Mouse (Mus musculus) erythroid progenitor cell, adult 5-6 weeks (primary cell): ENCODE measurements around the gene 3110021N24Rik. TPM values are rescaled to one million over a fixed set of nuclear protein-coding genes. Genes with fewer than 3 reads are reported as not detected.
"Not testable (repeated sequence)": the region's sequence is repeated elsewhere in the genome, so short reads cannot be mapped to it uniquely, and the experiment has no call there.

Experiments used
- ATAC-seq: replicated peaks from 2 replicates; pipeline ENCODE4 v1.8.0; 2016; ENCODE audit warnings: moderate number of reproducible peaks, mild to moderate bottlenecking, moderate TSS enrichment, inconsistent platforms; ENCODE audit not compliant: poor library complexity, low FRiP score, severe bottlenecking
- total RNA-seq, 2 experiments: library from RNA; stranded (forward) in 1 of 2; stranded (reverse) in 1 of 2; fragments of 150-400 nt in 1 of 2; fragments of 186-747, 209-891 nt in 1 of 2; gene quantifications; 2 replicates each; pipeline versions ENCODE4 v1.2.3 to v1.2.4; 2015 to 2017; ENCODE audit warnings: low replicate concordance in 2 of 2

Gene 3110021N24Rik
- total RNA-seq (2015; ENCODE audit: low replicate concordance) (not detected in 2 replicates), total RNA-seq (2017; ENCODE audit: low replicate concordance) (not detected in 2 replicates)

DNA sequence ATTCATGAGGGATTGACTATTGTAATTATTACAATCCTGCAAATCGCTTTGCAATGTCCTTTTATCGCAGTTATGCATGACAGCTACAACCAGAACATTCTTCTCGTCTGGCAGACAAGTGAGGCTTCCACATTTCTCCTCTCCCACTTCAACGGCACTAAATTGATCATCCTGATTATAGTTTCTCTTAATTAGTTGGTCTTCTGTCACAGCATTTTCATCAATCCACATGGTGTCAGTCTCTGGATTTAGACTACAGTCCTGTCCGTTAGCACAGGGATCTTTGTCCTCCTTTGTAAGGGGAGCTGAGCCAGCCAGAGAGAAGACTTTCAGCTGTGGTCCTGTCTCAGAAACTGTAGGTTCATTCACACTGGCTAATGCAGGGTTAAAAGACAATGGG lies at the start of gene 3110021N24Rik:
Gene 3110021N24Rik (plus strand): TSS at position 301 of the 400 bp plus-strand sequence.
- ATAC-seq = no peak

DNA sequence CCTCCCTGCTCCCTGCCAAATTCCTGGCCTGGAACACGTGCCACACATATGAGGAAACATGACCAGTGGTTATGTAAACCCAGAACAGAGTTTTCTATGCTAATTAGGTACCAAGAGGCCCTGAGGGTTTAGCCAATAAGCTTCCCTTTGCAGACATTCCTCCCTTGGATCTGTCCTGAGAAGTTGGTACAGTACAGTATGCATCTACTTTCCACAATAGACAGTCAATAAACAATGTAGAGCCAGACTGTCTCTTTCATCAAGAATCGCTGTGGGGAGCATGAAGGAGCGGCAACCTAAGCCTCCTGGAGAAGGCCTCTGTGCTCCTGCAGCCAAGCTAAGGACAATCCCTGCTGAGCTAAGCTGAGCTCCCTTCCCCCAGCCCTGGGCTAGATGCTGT lies 33.3 kb upstream of the 3110021N24Rik start:
- no peak for ATAC-seq

DNA sequence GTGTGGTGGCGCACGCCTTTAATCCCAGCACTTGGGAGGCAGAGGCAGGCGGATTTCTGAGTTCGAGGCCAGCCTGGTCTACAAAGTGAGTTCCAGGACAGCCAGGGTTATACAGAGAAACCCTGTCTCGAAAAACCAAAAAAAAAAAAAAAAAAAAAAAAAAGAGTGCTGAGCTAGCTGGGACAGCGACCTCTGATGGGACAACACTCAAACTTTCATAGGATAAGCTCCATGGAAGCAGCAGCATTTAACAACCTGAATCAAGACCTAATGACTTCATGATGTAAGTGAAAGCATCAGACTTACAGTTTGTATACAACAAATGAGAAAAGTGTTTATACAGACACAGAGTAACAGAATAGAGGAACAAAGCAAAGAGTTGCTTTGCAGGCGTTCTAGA lies 32.4 kb upstream of the 3110021N24Rik start:
- not testable (repeated sequence) for ATAC-seq

DNA sequence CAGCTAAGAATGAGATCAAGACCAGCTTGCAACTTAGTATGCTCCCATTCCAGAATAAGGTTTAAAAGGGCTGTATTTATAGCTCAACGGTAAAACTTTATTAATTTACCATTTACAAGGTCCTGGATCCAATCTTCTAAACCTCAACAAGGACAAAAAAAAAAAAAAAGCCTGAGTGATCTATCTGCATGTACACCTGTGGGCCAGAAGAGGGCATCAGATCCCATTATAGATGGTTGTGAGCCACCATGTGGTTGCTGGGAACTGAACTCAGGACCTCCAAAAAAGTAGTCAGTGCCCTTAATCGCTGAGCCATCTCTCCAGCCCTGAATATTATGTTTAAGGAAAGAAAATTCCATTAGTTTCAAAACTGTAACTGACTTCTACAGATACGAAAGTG lies 29.0 kb upstream of the 3110021N24Rik start:
- no peak for ATAC-seq

DNA sequence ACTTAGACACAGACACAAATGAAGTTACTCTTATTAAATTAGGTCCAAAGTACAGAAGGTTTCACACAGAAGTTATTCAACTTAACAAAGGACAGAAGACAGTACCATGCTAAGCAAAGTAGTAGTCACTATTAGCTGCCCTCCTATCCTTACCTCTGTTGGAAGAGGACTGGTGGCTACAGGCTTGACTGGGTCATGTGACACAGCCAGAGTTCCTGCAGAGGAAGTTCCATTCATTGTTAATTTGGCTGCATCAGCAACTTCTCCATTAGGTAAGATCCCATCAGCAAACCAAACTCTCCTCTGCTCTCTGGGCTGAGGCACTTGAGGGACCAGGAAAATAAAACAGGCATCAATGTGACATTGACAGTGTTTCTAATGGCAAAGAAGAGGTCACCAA lies 28.0 kb upstream of the 3110021N24Rik start:
- no peak for ATAC-seq

DNA sequence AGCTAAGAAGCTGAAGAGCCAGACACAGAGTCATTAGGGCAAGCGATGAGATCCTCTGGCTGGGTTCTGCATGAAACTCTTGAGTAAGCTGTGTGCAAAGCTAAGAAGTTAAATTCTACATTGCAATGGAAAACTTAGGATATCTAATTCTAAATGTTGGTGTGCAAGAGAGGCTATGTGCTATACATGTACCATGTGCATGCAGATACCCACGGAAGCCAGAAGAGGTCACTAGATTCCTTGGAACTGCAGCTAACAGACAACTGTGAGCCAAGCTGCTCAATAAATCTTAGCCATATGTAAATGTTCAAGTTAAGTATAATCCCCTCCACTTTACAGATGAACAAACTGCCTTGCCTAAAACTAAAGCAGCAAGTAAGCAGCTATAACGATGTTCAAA lies 22.5 kb upstream of the 3110021N24Rik start:
- no peak for ATAC-seq

DNA sequence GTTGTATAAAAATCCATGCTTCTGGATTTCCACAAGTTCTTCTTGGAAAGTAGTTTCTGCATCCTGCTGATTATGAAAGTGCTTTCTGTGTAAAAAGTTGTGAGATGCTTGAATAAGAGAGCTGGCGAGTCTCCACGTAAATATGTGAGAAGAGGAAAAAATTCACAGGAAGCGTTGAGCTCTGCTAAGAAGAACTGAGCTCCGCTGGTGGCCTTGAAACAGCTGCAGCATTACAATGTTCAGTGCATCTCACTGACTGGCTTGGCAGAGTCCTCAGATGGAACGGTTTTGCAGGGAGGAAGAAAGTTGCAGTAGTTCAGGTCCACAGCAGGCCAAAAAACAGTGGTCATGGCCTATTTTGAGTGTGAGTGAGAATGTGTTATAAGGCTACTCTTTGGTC lies 11.2 kb upstream of the 3110021N24Rik start:
- no peak for ATAC-seq

DNA sequence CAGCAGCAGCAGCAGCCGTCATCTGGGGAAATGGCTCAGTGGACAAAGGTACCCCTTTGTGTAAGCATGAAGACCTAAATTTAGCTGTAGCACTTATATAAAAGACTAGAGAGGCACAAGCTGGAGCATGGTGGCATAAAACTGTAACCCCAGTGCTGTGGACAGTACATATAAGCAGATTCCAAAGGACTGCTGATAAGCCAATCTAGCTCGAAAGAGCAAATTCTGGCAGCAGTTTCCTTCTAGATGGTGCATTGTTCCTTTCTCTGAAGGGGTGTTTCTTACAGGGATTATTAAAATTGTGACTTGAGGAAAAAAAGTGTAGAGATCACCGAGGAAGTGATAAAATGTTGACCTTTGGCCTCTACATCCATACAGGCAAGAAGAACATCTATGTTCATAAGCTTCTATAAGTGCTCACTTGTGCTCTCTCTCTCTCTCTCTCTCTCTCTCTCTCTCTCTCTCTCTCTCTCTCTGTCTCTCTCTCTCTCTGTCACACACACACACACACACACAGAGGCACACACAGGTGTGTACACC lies 1.9 kb downstream of the 3110021N24Rik start:
- no peak for ATAC-seq

DNA sequence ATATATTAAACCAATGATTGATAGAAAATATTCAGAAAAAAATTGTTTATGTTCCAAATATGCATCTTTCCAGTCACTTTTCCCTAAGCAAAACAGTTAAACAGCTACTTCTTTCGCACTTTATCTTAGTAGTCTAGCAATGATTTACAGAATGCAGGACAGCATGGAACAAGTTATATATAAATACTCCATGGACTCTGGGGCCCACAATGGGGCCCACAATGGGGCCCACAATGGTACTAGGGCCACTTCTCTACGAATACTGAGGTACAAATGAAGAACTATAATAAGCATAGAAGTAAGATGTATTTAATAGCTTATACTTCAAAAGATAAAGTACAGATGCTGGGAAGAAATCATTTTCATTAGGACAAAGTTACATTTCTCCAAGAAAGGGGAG lies 4.7 kb downstream of the 3110021N24Rik start:
- no peak for ATAC-seq

DNA sequence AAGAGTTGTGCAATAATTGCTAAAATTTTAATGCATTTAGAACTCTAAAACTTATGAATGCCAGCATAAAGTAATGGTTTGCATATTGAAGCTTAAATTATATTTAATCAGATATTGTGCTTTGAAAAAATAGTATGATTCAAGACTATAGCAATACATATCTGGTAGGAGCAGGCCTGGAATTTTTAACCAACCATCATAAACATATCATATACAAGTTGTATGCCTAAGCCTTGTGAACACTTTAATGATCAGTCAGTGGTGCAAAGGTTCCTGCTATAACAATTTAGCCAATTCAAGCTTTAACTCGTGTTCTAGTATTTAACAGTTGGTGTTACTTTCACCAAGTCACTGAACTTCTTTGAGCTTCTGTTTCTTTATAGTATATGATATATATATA lies 11.0 kb downstream of the 3110021N24Rik start:
- no peak for ATAC-seq

DNA sequence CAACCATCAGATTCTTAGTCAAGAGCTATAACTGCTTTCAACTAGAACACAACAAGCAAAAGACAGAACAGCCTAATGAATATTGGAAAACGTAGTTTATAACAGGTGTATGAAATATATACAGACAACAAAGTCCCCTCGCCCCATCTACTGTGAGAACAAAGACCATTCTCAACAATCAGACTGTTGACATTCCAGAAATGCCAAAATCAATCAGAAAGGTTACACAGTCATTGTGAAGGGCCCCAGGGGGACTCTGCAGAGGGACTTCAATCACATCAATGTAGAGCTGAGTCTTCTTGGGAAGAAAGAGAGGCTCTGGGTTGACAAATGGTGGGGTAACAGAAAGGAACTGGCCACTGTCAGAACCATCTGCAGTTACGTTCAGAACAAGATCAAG lies 12.1 kb downstream of the 3110021N24Rik start:
- ATAC-seq = no peak

DNA sequence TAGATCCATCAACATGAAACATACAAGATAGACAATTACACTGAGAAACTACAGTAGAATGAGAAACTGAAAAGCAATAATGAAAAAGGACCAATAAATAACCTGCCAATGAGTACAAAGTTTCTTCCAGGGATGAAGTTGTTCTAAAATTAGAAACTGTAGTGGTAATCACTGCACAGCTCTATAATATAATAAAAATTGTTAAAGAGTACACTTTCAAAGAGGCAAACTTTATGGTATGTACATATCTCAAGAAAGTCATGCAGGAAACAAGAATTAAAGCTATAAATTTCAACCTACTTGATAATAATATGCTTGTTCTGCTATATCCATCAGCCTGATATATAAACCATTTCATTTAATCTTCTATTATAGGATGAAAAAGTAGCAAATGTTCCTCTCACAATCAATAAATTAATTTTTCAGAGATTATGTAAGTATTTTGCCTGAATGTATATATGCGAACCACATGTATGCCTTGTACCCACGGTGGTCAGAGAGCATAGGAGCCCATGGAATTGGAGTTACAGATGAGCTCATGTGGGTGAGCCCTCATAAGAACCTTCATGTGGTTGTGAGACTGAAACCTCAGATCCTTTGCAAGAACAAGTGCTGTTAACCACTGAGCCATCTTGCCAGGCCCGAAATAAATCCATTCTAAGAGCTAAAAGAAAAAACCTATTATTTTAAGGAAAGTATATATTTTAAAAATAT lies 26.9 kb downstream of the 3110021N24Rik start:
- ATAC-seq = no peak

DNA sequence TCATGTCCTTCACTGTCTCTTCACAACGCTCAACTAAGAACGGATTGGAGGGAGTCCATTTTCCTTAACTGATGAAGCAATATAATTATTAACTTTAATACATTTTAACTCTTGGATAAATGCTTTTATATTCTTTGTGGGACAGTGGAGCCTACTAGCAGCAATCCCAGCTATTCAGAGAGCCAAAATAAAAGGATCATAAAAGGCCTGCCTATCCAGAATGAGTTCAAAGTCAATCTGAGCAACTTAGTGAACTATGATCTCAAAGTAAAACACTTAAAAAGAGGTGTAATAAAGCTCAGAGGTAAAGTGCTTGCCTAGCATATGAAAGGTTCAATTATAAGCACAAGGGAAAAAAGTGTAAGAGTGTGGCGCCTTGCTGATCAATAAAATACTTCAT lies 40.1 kb downstream of the 3110021N24Rik start:
- ATAC-seq = no peak

DNA sequence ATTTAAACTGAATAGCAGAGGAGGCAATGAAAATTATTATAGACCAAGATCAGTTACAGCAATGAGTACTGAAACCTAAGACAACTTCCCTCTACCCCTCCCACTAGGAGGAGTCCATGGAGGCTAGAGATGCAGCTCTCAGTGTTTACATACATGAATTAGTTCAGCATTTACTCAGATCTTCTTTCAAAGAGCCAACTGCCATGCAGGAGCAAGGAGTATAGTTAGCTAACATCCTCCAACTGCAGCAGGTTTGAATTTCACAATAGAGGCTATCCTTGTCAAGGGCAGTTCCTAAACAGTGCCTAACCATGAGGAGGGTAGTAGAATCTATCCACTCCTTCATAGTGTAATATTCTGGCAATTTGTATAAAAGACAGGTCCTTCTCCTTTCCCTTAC lies 49.1 kb downstream of the 3110021N24Rik start:
- no peak for ATAC-seq

DNA sequence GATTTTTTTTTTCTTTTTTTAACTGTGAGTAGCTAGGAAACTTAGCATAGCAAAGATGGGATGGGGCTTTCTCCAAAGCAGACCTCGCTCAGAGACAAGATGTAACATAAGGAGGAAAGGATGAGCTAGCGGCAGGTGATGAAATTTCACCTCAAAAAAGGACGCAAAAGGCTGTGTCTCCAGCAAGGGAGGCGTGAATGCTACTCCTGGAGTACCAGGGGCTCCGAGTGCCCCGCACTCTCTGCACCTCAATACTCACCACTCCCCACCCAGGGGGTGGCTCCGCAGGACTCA lies 60.3 kb downstream of the 3110021N24Rik start:
- no peak for ATAC-seq

DNA sequence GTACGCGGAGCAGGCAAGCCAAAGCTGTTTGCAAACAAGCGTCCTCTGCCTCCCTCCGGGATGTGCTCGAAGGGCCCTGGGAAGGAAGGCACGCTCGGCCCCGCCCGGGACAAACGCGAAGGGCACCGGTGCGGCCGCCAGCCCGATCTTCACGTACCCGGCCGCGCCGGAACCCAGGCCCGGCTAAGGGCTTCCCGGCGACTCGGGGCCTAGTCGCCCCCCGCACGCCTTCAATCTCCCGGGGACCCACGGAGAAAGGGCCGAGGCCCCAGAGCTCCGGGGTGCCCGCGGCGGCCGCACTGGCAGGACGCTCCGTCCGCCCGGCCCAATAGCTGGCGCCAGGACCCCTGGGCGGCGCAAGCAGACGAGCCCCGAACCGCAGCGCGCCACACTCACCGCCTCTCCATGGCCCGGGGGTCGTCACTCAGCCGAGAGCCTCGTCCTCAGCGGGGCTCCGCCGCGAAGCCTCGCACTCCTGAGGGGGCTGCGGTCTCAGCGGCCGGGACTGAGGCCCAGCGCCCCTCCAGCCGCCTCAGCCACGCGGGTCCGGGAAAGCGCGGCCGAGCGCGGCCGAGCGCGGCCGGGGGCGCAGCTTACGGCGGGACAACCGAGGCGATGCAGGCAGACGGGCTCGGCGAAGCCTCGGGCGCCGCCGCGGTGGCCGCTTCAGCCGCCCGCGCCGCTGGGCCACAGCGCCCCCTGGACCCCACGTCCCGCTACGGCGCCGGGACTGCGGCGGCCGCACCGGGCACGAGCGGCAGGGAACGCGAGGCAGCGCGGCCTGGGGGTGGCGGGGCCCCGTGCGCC lies 60.8 kb downstream of the 3110021N24Rik start, which contains the start of gene Zfyve9:
Gene Zfyve9 (minus strand): TSS at position 742 of the 807 bp plus-strand sequence.
- no peak; the same call in 1 of the 2 replicates for ATAC-seq

DNA sequence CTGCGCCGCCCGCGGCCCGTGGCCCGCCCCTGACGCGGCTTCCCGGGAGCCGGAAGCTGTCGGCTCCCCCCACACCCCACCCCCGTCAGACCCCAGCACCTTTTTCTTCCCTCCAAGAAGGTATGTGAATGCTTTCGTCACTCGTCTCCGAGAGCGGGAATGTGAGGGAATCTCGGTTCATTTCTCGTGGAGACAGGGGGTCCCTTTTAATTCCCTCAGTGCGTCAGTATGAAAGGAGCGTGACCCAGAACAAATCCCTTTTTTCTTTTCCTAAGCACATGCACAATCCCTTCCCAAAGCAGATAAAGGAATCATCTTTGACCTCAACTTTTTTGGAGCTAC lies 61.4 kb downstream of the 3110021N24Rik start:
- no peak for ATAC-seq

DNA sequence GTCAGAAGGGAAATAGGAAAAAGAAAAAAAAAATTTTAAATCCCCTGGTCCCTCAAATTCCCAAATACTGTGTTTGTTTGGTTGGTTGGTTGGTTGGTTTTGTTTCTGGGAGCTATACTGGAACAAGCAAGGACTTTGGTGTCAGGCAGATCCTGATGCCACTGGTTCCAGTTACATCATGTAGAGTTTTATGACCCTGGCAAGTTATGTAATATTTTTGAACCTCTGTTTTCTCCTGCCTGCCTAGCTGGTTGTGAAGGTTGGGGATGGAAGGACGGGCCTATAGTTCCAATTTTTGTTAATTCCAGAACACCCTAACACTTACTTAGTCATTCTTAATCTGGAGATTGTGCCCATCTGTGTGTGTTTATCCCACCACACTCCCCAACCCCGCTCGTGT lies 62.1 kb downstream of the 3110021N24Rik start:
- ATAC-seq = no peak

DNA sequence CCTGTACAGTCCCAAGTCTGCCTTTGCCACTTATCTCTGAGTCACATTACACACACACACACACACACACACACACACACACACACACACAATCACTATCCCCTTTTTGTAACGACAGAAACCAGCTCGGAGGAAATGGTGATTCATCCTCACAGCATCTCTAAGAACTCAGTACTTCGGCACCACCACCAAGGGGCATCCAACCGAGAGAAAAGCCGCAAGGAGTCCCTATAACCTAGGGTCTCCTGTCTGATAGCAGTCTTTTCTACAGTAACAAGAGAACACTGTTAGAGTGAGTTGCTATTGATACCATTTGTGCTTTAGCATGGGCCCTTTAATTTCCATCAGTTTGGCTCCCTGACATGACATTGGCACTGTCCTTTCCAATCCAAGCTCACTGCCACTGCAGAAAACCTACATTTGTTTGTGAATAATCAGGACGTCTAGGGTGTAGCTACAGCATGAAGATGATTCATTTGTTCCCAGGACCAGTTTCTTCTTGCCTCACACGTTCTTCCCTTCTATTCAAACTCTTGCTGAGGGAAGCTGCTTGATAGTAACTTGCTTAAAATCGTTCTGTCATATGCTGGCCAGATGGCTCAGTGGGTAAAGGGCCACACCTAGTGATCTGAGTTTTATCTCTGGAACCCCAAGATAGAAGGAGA lies 63.1 kb downstream of the 3110021N24Rik start:
- ATAC-seq = no peak

DNA sequence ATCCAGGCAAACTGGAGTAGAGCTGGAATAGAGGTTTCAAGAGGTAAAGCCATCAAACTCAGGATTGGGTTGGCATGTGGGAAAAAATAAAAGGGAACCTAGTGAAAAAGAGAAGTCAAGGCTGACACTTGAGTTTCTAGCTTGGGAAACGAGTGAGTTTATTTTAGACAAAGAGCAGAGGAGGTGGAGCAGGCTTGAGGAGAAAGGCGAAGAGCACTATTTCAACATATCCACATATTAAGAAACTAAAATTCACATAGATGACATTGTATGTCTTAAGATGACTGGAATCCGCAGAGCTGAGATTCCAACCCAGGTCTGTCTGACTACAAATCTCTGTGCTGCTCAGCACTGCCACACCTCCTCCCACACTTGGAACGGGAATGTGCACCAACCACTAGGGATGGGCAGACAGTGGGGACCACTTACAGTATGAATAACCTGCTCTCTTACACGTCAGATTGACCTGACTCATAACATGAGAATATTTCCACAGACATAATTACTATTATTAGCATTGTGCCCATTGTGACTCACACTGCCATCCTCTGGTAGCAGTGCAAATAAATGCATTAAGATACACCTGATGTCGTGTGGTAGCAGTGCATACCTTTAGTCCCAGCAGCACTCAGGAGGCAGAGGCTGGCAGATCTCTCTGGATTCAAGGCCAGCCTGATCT lies 69.9 kb downstream of the 3110021N24Rik start:
- no peak for ATAC-seq
